ENCODE assay signal across 9 mouse cellular contexts in the genomic region with DNA sequence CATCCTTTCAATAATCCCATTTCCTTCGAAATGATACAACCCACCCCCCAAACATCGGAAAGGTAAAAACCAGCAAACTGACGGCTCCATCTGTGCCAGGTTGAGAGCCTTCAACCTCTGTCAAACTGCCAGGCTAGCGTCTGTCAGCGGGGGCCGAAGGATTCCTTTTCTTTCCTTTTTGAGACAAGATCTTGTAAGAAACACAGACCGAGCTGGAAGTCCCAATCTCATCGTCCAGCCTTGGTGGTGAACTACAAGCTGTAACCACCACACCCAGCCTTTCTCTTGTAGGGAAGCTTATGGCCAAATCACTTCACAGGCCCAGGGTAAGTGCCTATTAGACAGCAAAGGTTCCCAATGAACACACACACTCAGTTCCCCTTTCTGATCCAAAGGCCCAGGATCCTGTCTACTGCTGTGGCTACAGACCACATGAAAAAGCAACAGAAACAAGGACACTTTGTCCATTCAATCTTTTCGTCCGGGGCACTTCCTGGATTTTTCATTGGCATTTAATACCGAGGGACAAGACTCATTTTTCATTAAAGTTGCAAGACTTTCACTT. TPM values are rescaled to one million over a fixed set of nuclear protein-coding genes. Genes with fewer than 3 reads are reported as not detected.
DNase-seq lines count a peak whose midpoint lies in the region; ATAC-seq and TF ChIP-seq lines count a peak whose summit lies in the region.
"Had no signal": no experiment of that assay in that cellular context is flagged by ENCODE, and none has a peak within 500 bp of the region (broad histone marks: within the 10 kb centered on the region; RNA-seq: fewer than 3 reads in every experiment).

No protein-coding gene starts in this region.

- H3K27ac ChIP-seq in heart, postnatal 0 days (ENCODE audit: low read depth), result peak overlapping the region; percentile 96
- H3K27ac ChIP-seq in midbrain, embryonic 16.5 days (ENCODE audit: low read length), result no peak overlapping the region
- H3K27ac ChIP-seq: embryonic facial prominence, embryonic 12.5 days had no signal

- H3K4me3 ChIP-seq in lung, adult 2 months (replicated peaks; ENCODE audit: extremely low read depth, low read depth, low read length), result peak overlapping the region; percentile 28
- H3K4me3 ChIP-seq in heart, postnatal 0 days (ENCODE audit: low read depth, low read length), result peak overlapping the region; percentile 69
- peak overlapping the region; percentile 86 for H3K4me3 ChIP-seq in midbrain, embryonic 16.5 days (ENCODE audit: low read depth, low read length)

- no peak for TF ChIP-seq CTCF in lung, adult 2 months (IDR thresholded peaks at IDR 0.05; ENCODE audit: insufficient read depth, low read length)
- TF ChIP-seq CTCF in heart, postnatal 0 days (IDR thresholded peaks at IDR 0.05; ENCODE audit: low read depth), result no peak

- TF ChIP-seq EP300 in heart, postnatal 0 days (IDR thresholded peaks at IDR 0.05; ENCODE audit: low read depth), result no peak

- peaks cover 3% of the 10 kb centered on the region; the same call in 1 of the 2 replicates for H3K36me3 ChIP-seq in heart, postnatal 0 days (replicated peaks; ENCODE audit: control insufficient read depth, insufficient read depth, low read length)
- peaks cover 3% of the 10 kb centered on the region; the same call in 1 of the 2 replicates for H3K36me3 ChIP-seq in midbrain, embryonic 16.5 days (ENCODE audit: control insufficient read depth, insufficient read depth, low read length)
- H3K36me3 ChIP-seq: embryonic facial prominence, embryonic 12.5 days had no signal

- H3K4me2 ChIP-seq in heart, postnatal 0 days (ENCODE audit: low read depth, low read length), result peak overlapping the region; percentile 80
- H3K4me2 ChIP-seq in midbrain, embryonic 16.5 days (ENCODE audit: low read length), result peak overlapping the region; percentile 81

- peak; percentile 15 for DNase-seq in adrenal gland, postnatal 10 days
- no peak for DNase-seq in adrenal gland, postnatal 4 days (ENCODE audit: low spot score in 2 of 2)
- no peak for DNase-seq in lung, adult 2 months
- DNase-seq in lung, postnatal 4 days, result no peak
- no peak for DNase-seq in heart, postnatal 0 days (ENCODE audit: low spot score)
- DNase-seq in yolk sac, embryonic 10.5 days (ENCODE audit: low spot score), result no peak
- no peak for DNase-seq in right cerebral cortex, postnatal 14 days

- no peaks in the 10 kb centered on the region for H3K27me3 ChIP-seq in heart, postnatal 0 days (ENCODE audit: control insufficient read depth, insufficient read depth, low read length)
- H3K27me3 ChIP-seq in midbrain, embryonic 16.5 days (ENCODE audit: control insufficient read depth, insufficient read depth, low read depth, low read length), result no peaks in the 10 kb centered on the region

- no peak for TF ChIP-seq POLR2A in lung, adult 2 months (IDR thresholded peaks at IDR 0.05; ENCODE audit: borderline replicate concordance, extremely low read depth, low read depth, low read length)

- peaks cover 6% of the 10 kb centered on the region for H3K4me1 ChIP-seq in lung, adult 2 months (ENCODE audit: control insufficient read depth, insufficient read depth, low read length)
- H3K4me1 ChIP-seq in heart, postnatal 0 days (ENCODE audit: control insufficient read depth, insufficient read depth), result 0 out of 2 replicates have a peak, but pooled peaks cover 4% of the 10 kb centered on the region
- peaks cover 38% of the 10 kb centered on the region for H3K4me1 ChIP-seq in midbrain, embryonic 16.5 days (ENCODE audit: control insufficient read depth, insufficient read depth, low read length)

- H3K9me3 ChIP-seq in heart, postnatal 0 days (replicated peaks; ENCODE audit: control insufficient read depth, low read length), result no peaks in the 10 kb centered on the region
- H3K9me3 ChIP-seq in midbrain, embryonic 16.5 days (replicated peaks; ENCODE audit: control insufficient read depth, low read length, poor library complexity, severe bottlenecking), result no peaks in the 10 kb centered on the region
- H3K9me3 ChIP-seq: embryonic facial prominence, embryonic 12.5 days had no signal

- no peak for ATAC-seq in heart, postnatal 0 days (ENCODE audit: insufficient read depth, low read depth)
- ATAC-seq in midbrain, embryonic 16.5 days, result no peak

- H3K9ac ChIP-seq in heart, postnatal 0 days (replicated peaks; ENCODE audit: low read depth, low read length), result peak overlapping the region; percentile 89
- H3K9ac ChIP-seq in midbrain, embryonic 16.5 days (ENCODE audit: low read depth, low read length), result peak overlapping the region; percentile 93; the same call in 1 of the 2 replicates
- H3K9ac ChIP-seq: embryonic facial prominence, embryonic 12.5 days had no signal

- WGBS in lung, adult 2 months, result 81% methylated on average over 11 of the region's 11 CpGs
- 37% methylated on average over 11 of the region's 11 CpGs for WGBS in heart, postnatal 0 days
- WGBS in midbrain, embryonic 16.5 days, result 67% methylated on average over 11 of the region's 11 CpGs

RNA-seq across cellular contexts. Expression of a gene that starts 34.7 kb away (rescaled TPM):
- 100 to 1,000 TPM; 145 to 152 TPM for total RNA-seq in adrenal gland, postnatal 10 days (2021)
- 10 to 100 TPM; 90.3 to 91.3 TPM for total RNA-seq in adrenal gland, postnatal 4 days (2021)
- 26.6 and 28.8 TPM in 2 replicates for polyA plus RNA-seq in lung, adult 2 months (2012; rRNA removed)
- 72.7 and 80.9 TPM in 2 replicates for total RNA-seq in heart, postnatal 0 days (2014; rRNA removed; ENCODE audit: low replicate concordance)
- polyA plus RNA-seq in heart, postnatal 0 days (2015; fragmentation: Nextera tagmentation; extraction: Ambion mirVana), result 82.5 and 84.3 TPM in 2 replicates
- polyA plus RNA-seq in midbrain, embryonic 16.5 days (2015; fragmentation: Nextera tagmentation; extraction: Ambion mirVana), result 89.2 and 96.1 TPM in 2 replicates

RNA-seq across cellular contexts. Expression of a gene that starts 35.8 kb away (rescaled TPM):
- total RNA-seq in adrenal gland, postnatal 10 days (2021), result 10 to 100 TPM; 14.2 to 26.8 TPM
- 10 to 100 TPM; 20.4 to 20.6 TPM for total RNA-seq in adrenal gland, postnatal 4 days (2021)
- 6.8 and 11.5 TPM in 2 replicates for polyA plus RNA-seq in lung, adult 2 months (2012; rRNA removed)
- 19.6 and 21.8 TPM in 2 replicates for total RNA-seq in heart, postnatal 0 days (2014; rRNA removed; ENCODE audit: low replicate concordance)
- 13.5 and 13.7 TPM in 2 replicates for polyA plus RNA-seq in heart, postnatal 0 days (2015; fragmentation: Nextera tagmentation; extraction: Ambion mirVana)
- 11.2 and 12.9 TPM in 2 replicates for polyA plus RNA-seq in midbrain, embryonic 16.5 days (2015; fragmentation: Nextera tagmentation; extraction: Ambion mirVana)

Comparison
In these comparisons a context has a peak if more than half of its experiments do, and no peak if none do; other contexts are left out.
1. H3K4me3 ChIP-seq: peak in every context shown above with its lines; median percentile 86 in midbrain, embryonic 16.5 days; 69 in heart, postnatal 0 days; 28 in lung, adult 2 months.